Comparison of ENCODE assay signal across 8 mouse cellular contexts in genomic region chr6:89070011-89070410, GRCm38 (mm10).
DNase-seq lines count a peak whose midpoint lies in the region; ATAC-seq lines count a peak whose summit lies in the region.

No protein-coding gene starts in this region.

- no peaks in the 10 kb centered on the region for H3K9me3 ChIP-seq in kidney, embryonic 14.5 days (ENCODE audit: control insufficient read depth, low read length)

- H3K9ac ChIP-seq in kidney, embryonic 14.5 days (ENCODE audit: low read depth, low read length), result no peak overlapping the region

- H3K4me2 ChIP-seq in kidney, embryonic 14.5 days (replicated peaks; ENCODE audit: low read depth, low read length), result no peak overlapping the region

- no peaks in the 10 kb centered on the region for H3K36me3 ChIP-seq in kidney, embryonic 14.5 days (ENCODE audit: control insufficient read depth, insufficient read depth, low read length)

- ATAC-seq in kidney, embryonic 14.5 days (ENCODE audit: low FRiP score, low TSS enrichment), result peak; percentile 75; the same call in 1 of the 2 replicates
- no peak for ATAC-seq in erythroblast, adult 5-6 weeks (replicated peaks; ENCODE audit: low FRiP score, poor library complexity, severe bottlenecking)

- DNase-seq in thymus, postnatal 4 days, result peak; percentile 55
- DNase-seq in thymus, postnatal 36 days, result no peak
- DNase-seq in embryo, embryonic 11.5 days (ENCODE audit: low read depth, low spot score), result peak; percentile 61
- peak; percentile 56 to 69 for DNase-seq in lung, postnatal 4 days
- DNase-seq in frontal cortex, postnatal 25 days (ENCODE audit: low spot score in 2 of 2), result no peak
- no peak for DNase-seq in left cerebral cortex, adult 8-10 months (ENCODE audit: low spot score in 2 of 2)

- no peaks in the 10 kb centered on the region for H3K27me3 ChIP-seq in kidney, embryonic 14.5 days (ENCODE audit: control insufficient read depth, insufficient read depth, low read length)

- H3K27ac ChIP-seq in kidney, embryonic 14.5 days (ENCODE audit: low read depth, low read length), result no peak overlapping the region

- WGBS in kidney, embryonic 14.5 days, result 14% methylated on average over 3 of the region's 3 CpGs

- H3K4me3 ChIP-seq in kidney, embryonic 14.5 days (ENCODE audit: low read length), result no peak overlapping the region

- H3K4me1 ChIP-seq in kidney, embryonic 14.5 days (ENCODE audit: control insufficient read depth, insufficient read depth, low read length), result no peaks in the 10 kb centered on the region

Comparison
In these comparisons a context has a peak if more than half of its experiments do, and no peak if none do; other contexts are left out.
1. DNase-seq: peak in thymus, postnatal 4 days (single experiment), embryo, embryonic 11.5 days (single experiment) and lung, postnatal 4 days (2 of 2); none in thymus, postnatal 36 days (0 of 2), frontal cortex, postnatal 25 days (0 of 2) and left cerebral cortex, adult 8-10 months (0 of 2).